Mouse (Mus musculus): ENCODE data around the gene Tasp1. TPM values are rescaled to one million over a fixed set of nuclear protein-coding genes. Genes with fewer than 3 reads are reported as not detected.

Tasp1 gene
- polyA plus RNA-seq, 1 experiment from 2014 or later = 10.1 TPM

DNA sequence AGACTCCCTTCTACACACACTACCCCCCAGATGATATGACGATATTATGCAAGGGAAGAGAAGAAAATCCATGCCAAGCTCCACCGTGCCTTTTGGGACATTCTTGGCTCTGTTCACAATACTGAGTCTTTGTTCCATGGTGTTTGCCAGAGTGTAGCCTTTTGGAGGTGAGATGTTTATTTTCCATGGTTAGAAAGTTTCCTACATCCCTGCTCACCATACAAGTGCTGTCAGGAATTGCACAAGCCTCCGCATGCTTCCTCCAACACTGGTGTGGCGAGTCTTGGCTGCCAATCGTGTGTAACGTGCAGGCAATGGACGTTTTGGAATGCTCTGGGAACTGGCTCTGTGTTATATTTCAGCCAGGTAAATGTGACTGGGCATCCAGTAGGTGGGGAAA lies 262.6 kb downstream of the Tasp1 start:
- H3K4me3 ChIP-seq (ENCODE audit: low read depth, low read length) = no peak overlapping the region
- H3K27me3 ChIP-seq (ENCODE audit: insufficient read depth, low read length) = no peaks in the 10 kb centered on the region
- ATAC-seq (no peak), DNase-seq (no peak)
- TF ChIP-seq EP300 (IDR thresholded peaks at IDR 0.05; ENCODE audit: low read depth) (no peak), CTCF (IDR thresholded peaks at IDR 0.05; ENCODE audit: low read depth) (no peak)
- no peaks in the 10 kb centered on the region for H3K36me3 ChIP-seq (replicated peaks; ENCODE audit: insufficient read depth, low read length)
- 67% methylated on average over 7 of the region's 7 CpGs for WGBS (ENCODE audit: insufficient replicate concordance)
- no peak overlapping the region for H3K27ac ChIP-seq (ENCODE audit: low read depth)
- no peak overlapping the region for H3K4me2 ChIP-seq (ENCODE audit: low read depth, low read length)
- no peak overlapping the region for H3K9ac ChIP-seq (replicated peaks)
- no peaks in the 10 kb centered on the region for H3K9me3 ChIP-seq (ENCODE audit: low read length)
- H3K4me1 ChIP-seq (ENCODE audit: insufficient read depth) = no peaks in the 10 kb centered on the region

- ATAC-seq (no peak), DNase-seq (no peak)
- Histone ChIP-seq H3K9me3 (ENCODE audit: low read length) (no peaks in the 10 kb centered on the region), H3K4me1 (ENCODE audit: insufficient read depth) (no peaks in the 10 kb centered on the region), H3K4me3 (ENCODE audit: low read depth, low read length) (no peak overlapping the region), H3K9ac (replicated peaks) (no peak overlapping the region), H3K36me3 (replicated peaks; ENCODE audit: insufficient read depth, low read length) (no peaks in the 10 kb centered on the region), H3K27ac (ENCODE audit: low read depth) (no peak overlapping the region), H3K27me3 (ENCODE audit: insufficient read depth, low read length) (no peaks in the 10 kb centered on the region), H3K4me2 (ENCODE audit: low read depth, low read length) (no peak overlapping the region)
- 76% methylated on average over 9 of the region's 9 CpGs for WGBS (ENCODE audit: insufficient replicate concordance)
- no peak for TF ChIP-seq EP300 (IDR thresholded peaks at IDR 0.05; ENCODE audit: low read depth)
- no peak for TF ChIP-seq CTCF (IDR thresholded peaks at IDR 0.05; ENCODE audit: low read depth)
Measured at GRCm38 (mm10) chr2:139792345-139793120, 274.1 kb downstream of the Tasp1 start.

DNA sequence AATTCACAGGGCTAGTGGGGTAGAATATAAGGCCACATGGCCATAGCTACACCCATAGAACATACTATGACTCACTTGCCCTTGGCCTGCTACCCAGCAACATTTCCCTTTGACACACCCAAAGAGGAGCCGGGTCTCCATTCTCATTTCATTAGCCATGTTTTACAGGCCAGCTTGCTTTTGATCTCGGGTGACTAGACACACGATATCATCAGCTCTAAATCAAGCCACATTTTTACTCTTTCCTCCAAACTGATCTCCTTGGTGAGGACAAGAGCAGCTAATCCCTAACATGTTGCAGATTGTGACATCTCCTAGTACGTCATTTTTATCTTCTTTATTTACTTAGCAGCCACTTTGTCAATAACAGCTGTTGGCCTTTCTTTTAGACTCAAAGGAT lies 277.9 kb downstream of the Tasp1 start:
- H3K9ac ChIP-seq (replicated peaks) = no peak overlapping the region

DNA sequence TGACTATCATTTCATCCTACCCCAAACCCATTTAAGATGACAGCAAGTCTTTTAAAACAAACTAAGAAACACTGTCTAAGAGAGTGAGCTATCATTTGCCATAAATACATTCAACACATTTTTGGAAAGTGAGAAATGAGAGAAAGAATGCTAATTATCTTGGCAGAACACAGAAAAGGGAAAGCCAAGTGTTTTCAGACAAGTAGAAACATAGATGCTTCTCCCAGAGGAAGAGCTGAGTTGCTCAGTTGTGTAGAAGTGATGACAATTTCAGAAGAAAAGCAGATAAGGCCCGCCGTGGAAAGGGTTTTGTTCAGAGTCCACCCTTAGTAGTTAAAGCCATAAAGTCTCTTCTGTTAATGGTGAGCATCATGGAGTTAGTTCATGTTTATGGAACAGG lies 281.7 kb downstream of the Tasp1 start:
- Histone ChIP-seq H3K36me3 (replicated peaks; ENCODE audit: insufficient read depth, low read length) (no peaks in the 10 kb centered on the region), H3K4me1 (ENCODE audit: insufficient read depth) (no peaks in the 10 kb centered on the region), H3K9me3 (ENCODE audit: low read length) (no peaks in the 10 kb centered on the region), H3K4me3 (ENCODE audit: low read depth, low read length) (no peak overlapping the region), H3K9ac (replicated peaks) (no peak overlapping the region), H3K27me3 (ENCODE audit: insufficient read depth, low read length) (no peaks in the 10 kb centered on the region), H3K27ac (ENCODE audit: low read depth) (no peak overlapping the region), H3K4me2 (ENCODE audit: low read depth, low read length) (no peak overlapping the region)
- ATAC-seq (no peak), DNase-seq (no peak)
- no peak for TF ChIP-seq EP300 (IDR thresholded peaks at IDR 0.05; ENCODE audit: low read depth)
- no peak for TF ChIP-seq CTCF (IDR thresholded peaks at IDR 0.05; ENCODE audit: low read depth)
- 55% methylated on average over 2 of the region's 2 CpGs for WGBS (ENCODE audit: insufficient replicate concordance)

More for the DNA sequence above, 277.9 kb downstream of the Tasp1 start:
- no peak overlapping the region for H3K4me2 ChIP-seq (ENCODE audit: low read depth, low read length)
- no peaks in the 10 kb centered on the region for H3K27me3 ChIP-seq (ENCODE audit: insufficient read depth, low read length)
- DNase-seq = no peak
- no peaks in the 10 kb centered on the region for H3K9me3 ChIP-seq (ENCODE audit: low read length)
- TF ChIP-seq CTCF (IDR thresholded peaks at IDR 0.05; ENCODE audit: low read depth) = no peak
- TF ChIP-seq EP300 (IDR thresholded peaks at IDR 0.05; ENCODE audit: low read depth) = no peak
- no peaks in the 10 kb centered on the region for H3K36me3 ChIP-seq (replicated peaks; ENCODE audit: insufficient read depth, low read length)
- ATAC-seq = no peak
- no peak overlapping the region for H3K4me3 ChIP-seq (ENCODE audit: low read depth, low read length)
- H3K27ac ChIP-seq (ENCODE audit: low read depth) = no peak overlapping the region
- H3K4me1 ChIP-seq (ENCODE audit: insufficient read depth) = no peaks in the 10 kb centered on the region
- WGBS (ENCODE audit: insufficient replicate concordance) = 71% methylated on average over 4 of the region's 4 CpGs

DNA sequence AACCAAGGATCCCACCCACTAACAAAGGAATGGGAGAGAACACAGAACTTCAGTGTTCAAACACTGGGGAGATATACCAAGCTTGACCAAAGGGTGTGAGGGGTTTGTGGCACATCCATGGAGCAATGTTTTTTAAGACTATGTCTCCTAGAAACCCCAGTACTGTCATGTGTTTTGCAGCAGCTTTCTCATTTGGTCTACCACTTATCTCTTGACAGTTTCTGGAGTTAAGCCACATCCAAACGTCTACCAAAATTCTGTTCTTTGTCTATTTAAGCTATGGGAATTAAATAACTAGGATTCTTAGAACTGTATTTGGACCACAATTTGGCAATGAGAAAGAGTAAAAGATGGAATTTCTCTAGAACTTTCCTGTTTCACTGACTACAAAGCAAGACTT lies 282.1 kb downstream of the Tasp1 start:
- H3K4me2 ChIP-seq (ENCODE audit: low read depth, low read length) = no peak overlapping the region
- no peaks in the 10 kb centered on the region for H3K9me3 ChIP-seq (ENCODE audit: low read length)
- 58% methylated on average over 1 of the region's 1 CpGs for WGBS (ENCODE audit: insufficient replicate concordance)
- H3K36me3 ChIP-seq (replicated peaks; ENCODE audit: insufficient read depth, low read length) = no peaks in the 10 kb centered on the region
- no peak for ATAC-seq
- no peak for DNase-seq
- no peaks in the 10 kb centered on the region for H3K4me1 ChIP-seq (ENCODE audit: insufficient read depth)
- H3K9ac ChIP-seq (replicated peaks) = no peak overlapping the region
- no peak overlapping the region for H3K27ac ChIP-seq (ENCODE audit: low read depth)
- TF ChIP-seq CTCF (IDR thresholded peaks at IDR 0.05; ENCODE audit: low read depth) (no peak), EP300 (IDR thresholded peaks at IDR 0.05; ENCODE audit: low read depth) (no peak)
- no peak overlapping the region for H3K4me3 ChIP-seq (ENCODE audit: low read depth, low read length)
- H3K27me3 ChIP-seq (ENCODE audit: insufficient read depth, low read length) = no peaks in the 10 kb centered on the region

Other genes starting within 250 kb of the Tasp1 start
- gene Gm17374, start 85.2 kb upstream of the Tasp1 start, polyA plus RNA-seq (2015; fragmentation: Nextera tagmentation; extraction: Ambion mirVana) = not detected in 2 replicates
- 9.0 TPM in 2 replicates for gene Esf1, start 103.8 kb upstream of the Tasp1 start, polyA plus RNA-seq (2015; fragmentation: Nextera tagmentation; extraction: Ambion mirVana)
- 4.7 and 5.5 TPM in 2 replicates for gene Ndufaf5, start 103.8 kb upstream of the Tasp1 start, polyA plus RNA-seq (2015; fragmentation: Nextera tagmentation; extraction: Ambion mirVana)

All from liver, postnatal 0 days (tissue).